Mouse (Mus musculus) adrenal gland, postnatal 14 days (tissue): ENCODE data around the gene Tardbp. TPM values are rescaled to one million over a fixed set of nuclear protein-coding genes. Genes with fewer than 3 reads are reported as not detected.

Source experiments
- DNase-seq: peaks from one replicate; pipeline ENCODE4 v3.0.0; 2021; ENCODE audit warnings: mixed read lengths
- long read RNA-seq, 2 experiments: library from polyadenylated mRNA; stranded (forward); transcript quantifications; one replicate each; pipeline ENCODE4 v2.0.0; 2021
- total RNA-seq: library from RNA; stranded (reverse); gene quantifications from 2 replicates; pipeline ENCODE4 v1.2.3, GENCODE M21; 2021

The Tardbp gene
- total RNA-seq: 290 and 302 TPM in 2 replicates
- long read RNA-seq, experiment 1, full-length matches to known transcripts: 32 of 56 reads
- long read RNA-seq, experiment 1, partial matches to known transcripts: 6 of 56 reads
- long read RNA-seq, experiment 1, other reads (novel, unspliced or antisense): 18 of 56 reads
- long read RNA-seq, experiment 2, full-length matches to known transcripts: 36 of 60 reads
- long read RNA-seq, experiment 2, partial matches to known transcripts: 5 of 60 reads
- long read RNA-seq, experiment 2, other reads (novel, unspliced or antisense): 19 of 60 reads

GRCm38 (mm10) chr4:148626623-148627185 lies at the start of gene Tardbp:
TSS of gene Tardbp (minus strand) at chr4:148627019.
- peak; percentile 99 for DNase-seq

GRCm38 (mm10) chr4:148676188-148676960 lies 49.6 kb upstream of the Tardbp start:
- DNase-seq: peak; percentile 67

- no peak for DNase-seq
Measured at GRCm38 (mm10) chr4:148675043-148675442, 48.2 kb upstream of the Tardbp start.

DNA sequence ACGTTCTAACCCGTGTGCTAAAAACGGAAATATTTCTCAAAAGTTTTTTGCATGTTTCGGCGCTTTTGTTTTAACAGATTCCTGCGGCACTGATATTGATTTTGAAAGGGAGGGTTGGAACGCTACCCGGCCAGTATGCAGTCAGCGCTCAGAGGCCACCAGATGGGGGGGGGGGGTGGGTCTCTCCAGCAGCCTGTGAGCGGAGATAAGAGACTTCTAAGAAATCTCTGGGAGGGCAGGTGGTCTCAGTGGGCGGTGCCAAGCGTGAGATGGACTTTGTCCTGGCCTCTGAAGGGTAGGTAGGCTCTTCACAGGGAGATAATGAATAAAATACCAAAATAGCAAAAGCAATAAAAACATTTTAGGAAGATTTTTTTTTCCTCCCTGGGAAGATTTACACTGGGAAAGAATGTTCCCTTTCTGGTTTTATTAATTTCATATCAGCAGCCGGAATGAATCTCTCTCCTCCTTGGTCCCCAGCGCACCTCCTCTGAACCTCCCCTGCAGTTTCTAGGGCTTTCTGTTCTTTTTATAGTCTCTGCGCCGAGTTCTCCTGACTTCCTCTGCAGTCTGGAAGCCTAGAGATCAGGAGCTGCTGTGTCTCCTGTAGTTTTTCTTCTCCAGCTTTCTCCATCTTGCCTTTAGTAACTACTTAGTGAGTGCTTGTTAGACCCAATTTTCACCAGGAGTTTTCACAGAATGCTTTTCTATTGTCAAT lies 44.6 kb upstream of the Tardbp start:
- DNase-seq: no peak

GRCm38 (mm10) chr4:148667006-148667755 lies 40.4 kb upstream of the Tardbp start:
- no peak for DNase-seq

DNA sequence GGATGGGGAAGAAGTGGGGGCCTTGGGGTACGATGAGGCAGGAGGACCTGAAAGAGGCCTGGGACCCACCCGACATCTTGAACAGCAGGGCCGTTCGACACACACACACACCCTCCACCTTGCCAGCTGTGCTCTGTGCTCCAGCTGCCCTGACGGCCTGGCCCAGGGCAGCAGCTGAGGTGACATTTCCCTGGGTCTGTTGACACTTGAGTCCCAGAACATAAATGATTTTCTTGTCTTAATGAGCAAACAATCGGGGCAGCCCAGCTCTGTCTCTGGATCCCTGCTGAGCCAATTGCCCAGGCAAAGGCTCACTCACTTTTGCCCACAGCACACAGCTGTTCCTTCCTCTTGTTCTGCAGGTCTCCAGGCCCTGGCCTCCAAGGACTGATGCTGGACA lies 37.2 kb upstream of the Tardbp start:
- DNase-seq: no peak

DNA sequence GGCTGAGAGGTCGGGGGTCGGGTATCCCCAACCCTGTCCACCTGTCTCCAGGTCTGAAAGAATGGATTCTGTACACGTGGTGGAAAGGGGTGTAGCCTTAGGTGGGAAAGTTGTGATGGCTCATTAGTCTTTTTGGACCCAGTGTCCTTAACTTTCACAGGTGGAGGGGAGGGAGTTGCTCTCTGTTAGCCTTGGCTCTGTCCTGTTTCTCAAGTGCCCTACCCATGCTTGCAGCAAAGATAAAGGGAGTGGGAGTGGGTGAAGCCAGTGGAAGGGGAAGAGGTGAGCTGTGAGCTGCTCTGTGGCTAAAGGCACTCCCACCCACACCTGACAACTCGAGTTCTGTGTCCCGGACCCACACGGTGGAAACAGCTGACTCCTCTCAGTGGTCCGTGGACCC lies 36.5 kb upstream of the Tardbp start:
- no peak for DNase-seq

DNA sequence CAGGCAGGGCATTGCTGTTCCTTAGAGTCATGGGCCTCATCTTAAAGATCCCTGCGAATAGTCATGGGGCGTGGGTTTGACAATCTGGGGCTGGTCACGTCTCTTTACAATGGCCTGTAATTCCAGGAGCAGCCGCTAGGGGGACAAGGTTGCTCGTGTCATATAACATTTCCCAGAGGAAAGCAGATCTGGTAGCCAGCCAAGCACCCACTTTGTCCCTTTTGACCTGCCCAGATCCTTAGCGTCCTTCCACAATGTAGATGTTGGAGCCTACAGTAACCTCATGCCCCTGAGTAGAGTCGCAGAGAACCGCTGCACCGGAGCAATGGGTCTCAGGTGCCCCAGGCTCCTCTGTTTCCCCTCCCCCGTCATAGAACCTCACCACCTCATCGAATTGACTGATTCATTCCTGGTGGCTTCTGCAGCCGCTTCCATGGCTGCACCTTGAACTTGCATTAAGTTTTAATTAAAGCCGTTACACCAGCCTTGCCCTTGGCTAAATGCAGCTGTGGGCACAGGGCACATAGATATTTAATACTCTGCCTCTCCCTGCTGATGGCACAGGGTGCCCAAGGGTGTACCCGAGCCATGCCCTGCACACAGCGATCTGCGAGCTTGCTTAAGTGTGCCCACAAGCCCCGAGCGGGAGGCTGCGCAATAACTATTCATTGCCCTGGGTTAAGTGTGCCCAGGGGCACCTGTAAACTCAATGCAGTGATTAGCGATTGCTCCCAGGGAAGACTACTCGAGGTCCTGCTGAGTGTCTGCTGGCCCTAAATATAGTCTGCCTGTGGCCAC lies 35.5 kb upstream of the Tardbp start:
- DNase-seq: peak; percentile 88

- DNase-seq: no peak
Measured at GRCm38 (mm10) chr4:148660174-148660573, 33.4 kb upstream of the Tardbp start.

DNA sequence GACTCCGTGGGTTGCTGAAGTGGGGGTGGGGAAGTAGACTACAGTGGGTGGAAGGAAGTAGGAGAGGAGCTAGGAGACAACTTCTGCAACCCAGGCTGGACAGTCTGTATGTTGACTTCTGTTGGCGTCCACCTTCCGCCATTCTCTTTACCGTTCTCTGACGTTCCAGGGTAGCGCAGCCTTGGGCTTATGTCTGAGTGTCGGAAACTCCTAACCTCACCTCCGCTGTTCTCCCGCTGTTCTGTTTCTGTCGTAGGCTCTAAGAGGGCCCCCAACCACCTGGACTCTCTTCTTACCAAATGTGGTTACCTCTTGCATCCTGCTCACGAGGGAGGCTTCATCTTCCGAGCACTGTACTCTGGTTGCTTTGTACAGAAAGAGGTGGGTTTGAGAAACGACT lies 31.0 kb upstream of the Tardbp start:
- no peak for DNase-seq

DNA sequence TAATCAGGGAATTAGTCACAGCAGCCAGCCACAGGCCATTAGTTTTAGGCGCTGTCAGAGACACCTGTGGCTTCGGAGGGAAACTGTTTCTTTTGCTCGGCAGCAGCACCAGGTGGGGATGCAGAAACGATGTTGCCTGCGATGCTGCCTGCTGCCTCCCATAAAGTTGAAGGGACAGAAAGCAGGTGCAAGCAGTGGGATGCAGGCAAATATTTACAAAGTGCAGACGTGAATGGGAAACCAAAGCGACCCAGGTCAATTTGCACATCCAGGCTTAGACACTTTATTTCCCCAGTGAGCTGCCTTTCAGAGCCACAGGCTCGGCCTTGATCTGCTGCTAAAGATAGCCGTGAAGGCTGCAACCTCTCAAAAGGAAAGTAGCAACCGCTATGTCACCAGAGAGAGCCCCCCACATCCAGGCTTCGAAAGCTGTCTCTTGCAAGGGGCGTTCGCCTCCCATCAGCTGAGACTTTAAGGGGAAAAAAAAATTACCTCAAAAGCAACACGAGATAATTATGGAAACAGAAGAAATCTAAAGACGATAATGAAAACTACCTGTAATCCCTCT lies 30.0 kb upstream of the Tardbp start:
- DNase-seq: peak; percentile 18

- DNase-seq: peak; percentile 76
Measured at GRCm38 (mm10) chr4:148654701-148655398, 28.0 kb upstream of the Tardbp start.

DNA sequence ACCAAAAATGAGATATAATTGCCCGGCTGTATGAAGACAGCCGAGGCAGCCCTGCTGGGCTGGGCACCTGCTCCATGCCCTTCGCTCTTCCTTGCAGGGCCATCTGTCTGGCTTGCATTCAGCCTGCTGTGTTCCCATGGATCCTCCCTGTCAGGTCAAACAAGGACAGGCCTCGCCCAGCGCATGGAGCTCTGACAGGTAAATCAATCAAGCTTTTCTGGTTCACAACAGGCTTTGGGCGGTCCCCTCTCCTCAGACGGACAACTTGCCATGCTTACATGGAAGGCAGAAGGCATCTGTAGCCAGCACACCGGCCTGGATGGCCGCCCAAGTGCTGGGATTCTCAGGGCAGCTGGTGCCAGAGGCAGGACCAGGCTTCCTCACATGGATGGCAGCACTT lies 24.2 kb upstream of the Tardbp start:
- DNase-seq: peak; percentile 68

DNA sequence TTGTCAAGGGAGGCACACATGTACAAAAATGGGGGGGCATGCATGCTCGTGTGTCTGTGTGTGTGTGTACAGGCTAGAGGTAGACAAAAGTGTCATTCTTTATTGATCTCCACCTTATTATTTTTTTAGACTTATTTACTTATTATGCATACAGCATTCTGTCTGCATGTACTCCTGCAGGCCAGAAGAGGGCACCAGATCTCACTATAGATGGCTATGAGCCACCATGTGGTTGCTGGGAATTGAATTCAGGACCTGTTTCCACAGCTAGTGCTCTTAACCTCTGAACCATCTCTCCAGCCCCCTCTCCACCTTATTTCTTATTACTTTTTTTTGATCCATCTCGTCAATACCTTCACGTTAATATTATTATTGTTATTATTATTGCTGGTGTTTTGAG lies 22.5 kb upstream of the Tardbp start:
- DNase-seq: no peak

DNA sequence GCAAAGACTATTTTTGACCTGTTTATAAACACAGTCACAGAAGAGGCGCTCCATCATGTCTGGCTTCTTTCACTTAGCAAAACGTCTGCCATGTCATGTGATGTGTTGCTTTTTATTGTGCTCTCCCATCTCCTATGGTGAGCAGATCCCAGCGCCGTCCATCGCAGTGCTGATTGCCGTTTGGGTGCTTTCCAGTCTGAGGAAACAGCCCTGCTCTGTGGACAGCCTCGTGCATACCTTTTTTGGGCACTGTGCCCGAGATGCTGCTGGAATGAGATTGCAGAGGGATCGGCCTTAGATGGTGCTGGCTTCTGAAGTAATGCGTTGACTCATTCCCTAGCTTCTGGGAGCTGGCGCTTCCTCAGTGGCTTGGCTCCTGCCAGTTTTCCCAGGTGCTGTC lies 19.8 kb upstream of the Tardbp start:
- DNase-seq: peak; percentile 77

- no peak for DNase-seq
Measured at GRCm38 (mm10) chr4:148644926-148645325, 18.1 kb upstream of the Tardbp start.

DNA sequence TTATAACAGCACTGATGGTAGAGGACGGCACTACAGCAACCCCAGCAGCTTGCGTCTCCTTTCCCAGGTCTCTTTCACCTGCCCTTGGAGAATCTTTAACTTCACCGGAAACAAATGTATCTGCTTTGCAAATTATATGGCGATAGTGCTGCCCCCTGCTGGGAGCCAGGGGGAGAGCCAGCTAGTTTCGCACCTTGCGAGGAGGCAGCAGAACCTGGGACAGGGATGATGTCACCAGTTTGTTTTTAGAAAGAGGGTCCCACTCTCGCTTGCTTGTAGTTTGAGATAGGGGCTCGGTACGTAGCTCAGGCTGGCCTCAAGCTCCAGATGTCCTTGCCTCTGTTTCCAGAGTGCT lies 17.3 kb upstream of the Tardbp start:
- DNase-seq: peak; percentile 84

- peak; percentile 28 for DNase-seq
Measured at GRCm38 (mm10) chr4:148643291-148644156, 16.7 kb upstream of the Tardbp start, which contains the start of gene Gm572. TSS of gene Gm572 (plus strand) at chr4:148643317.

DNA sequence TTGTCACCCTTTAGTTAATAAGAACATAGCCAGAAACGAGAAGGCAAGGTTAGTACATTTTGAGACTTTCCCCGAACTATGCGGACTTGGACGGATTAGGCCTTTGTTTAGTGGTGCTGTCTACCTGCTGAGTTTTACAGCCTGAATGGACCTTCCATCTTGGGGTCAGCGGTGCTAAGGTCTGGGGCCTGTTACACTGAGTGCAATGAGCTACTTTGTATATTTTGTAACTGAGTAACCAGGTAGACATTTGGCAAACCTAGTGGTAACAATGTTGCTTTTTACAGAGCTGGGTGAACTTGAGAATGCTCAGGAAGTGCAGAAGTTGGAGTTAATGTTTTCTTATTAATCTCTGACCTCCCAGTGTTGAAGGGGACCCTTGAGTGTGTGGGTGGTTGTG lies 14.3 kb upstream of the Tardbp start:
- DNase-seq: no peak
